Mouse (Mus musculus) gastrocnemius, adult 2 months (tissue): ENCODE data around the gene Cyb5d1. TPM values are rescaled to one million over a fixed set of nuclear protein-coding genes. Genes with fewer than 3 reads are reported as not detected.

Experiments used
- DNase-seq: peaks from one replicate; pipeline ENCODE4 v3.0.0; 2022
- H3K27ac ChIP-seq: fragments of 200-600 bp; 2 replicates; pipeline ENCODE4 v1.8.1; 2022; ENCODE audit warnings: mild to moderate bottlenecking
- H3K4me3 ChIP-seq: fragments of 200-600 bp; 2 replicates; pipeline ENCODE4 v1.8.1; 2022; ENCODE audit warnings: mild to moderate bottlenecking, moderate library complexity
- CTCF ChIP-seq: fragments of 200-600 bp; IDR thresholded peaks from 2 replicates; pipeline ENCODE4 v1.8.1; 2022; ENCODE audit warnings: antibody characterized with exemption, mild to moderate bottlenecking, moderate library complexity
- intact Hi-C: fragments of 180-260 bp; cut with DNase I; formaldehyde crosslinking; loops from one replicate; pipeline ENCODE4 v1.15.1; 2025
- total RNA-seq, 2 experiments: library from RNA; stranded (reverse); gene quantifications; 2 replicates each; pipeline ENCODE4 v1.2.3; 2021

Gene Cyb5d1
- total RNA-seq, 2 experiments from 2014 or later, result 34.9 to 36.0 TPM

DNA sequence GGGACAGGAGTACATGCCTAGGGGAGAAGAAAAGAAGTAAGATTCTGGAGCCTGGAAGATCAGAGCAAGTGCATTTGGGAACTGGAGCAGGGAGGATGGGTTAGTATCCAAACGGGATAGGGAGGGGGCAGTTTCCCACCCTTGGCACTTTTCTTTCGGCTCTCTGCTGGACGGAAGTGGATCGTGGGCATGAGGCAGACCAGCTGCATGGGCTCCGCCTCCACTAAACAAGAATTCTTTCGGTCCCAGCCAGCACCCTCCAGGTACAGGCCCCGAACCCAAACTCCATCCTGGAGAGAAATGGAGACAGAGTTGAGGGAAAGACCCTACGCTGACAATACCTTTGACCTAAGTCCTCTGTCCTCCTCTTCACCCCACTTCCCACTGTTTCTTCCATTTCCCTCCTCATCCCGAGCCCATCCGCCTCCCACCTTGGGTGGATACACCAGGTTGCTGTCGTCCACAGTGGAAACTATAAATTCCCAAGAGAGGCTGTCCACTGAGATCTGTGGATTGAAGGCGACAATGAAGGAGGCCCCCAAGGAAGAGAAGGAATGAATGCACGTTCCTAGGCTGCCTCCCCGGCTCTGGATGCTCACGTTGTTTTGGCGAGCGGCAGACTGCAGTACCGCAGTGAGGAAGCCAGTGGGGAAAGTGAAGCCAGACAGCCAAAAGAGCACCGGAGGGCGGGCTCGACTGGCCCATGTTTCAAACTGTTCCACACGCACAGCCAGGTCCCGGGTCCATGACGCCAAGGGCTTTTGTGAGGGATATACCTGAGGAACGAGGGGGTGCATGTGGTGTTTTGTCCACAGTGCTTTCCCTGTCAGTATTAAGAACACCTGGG is 25.9 kb upstream of the Cyb5d1 start:
- TF ChIP-seq CTCF, result no peak
- DNase-seq, result no peak
- H3K27ac ChIP-seq, result no peak overlapping the region; the same call in 1 of the 2 replicates
- intact Hi-C loops, result no loop called here
- no peak overlapping the region for H3K4me3 ChIP-seq

DNA sequence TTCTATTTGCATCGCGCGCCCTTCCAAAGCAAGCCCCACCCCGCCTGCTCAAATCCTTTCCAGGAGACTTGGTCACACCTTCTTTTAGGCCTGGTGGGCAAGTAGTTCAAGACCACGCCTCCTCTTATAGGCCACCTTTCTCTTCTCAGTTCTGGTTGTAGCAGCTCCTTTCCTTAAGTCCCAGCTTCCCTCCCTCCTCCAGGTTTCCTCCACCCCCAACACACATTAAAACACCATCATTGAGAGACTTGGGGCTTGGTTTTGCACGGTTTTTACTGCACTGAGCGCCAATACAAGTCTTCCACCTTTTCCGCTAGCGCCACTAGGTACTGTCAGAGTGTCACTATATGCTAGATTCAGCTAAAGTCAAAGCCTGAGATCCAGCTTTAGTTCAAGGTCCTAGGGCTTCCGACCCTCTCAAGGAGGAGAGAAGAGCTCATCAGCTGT is 25.1 kb upstream of the Cyb5d1 start:
- intact Hi-C loops, result no loop called here
- peak overlapping the region; percentile 94 for H3K27ac ChIP-seq
- no peak for TF ChIP-seq CTCF

DNA sequence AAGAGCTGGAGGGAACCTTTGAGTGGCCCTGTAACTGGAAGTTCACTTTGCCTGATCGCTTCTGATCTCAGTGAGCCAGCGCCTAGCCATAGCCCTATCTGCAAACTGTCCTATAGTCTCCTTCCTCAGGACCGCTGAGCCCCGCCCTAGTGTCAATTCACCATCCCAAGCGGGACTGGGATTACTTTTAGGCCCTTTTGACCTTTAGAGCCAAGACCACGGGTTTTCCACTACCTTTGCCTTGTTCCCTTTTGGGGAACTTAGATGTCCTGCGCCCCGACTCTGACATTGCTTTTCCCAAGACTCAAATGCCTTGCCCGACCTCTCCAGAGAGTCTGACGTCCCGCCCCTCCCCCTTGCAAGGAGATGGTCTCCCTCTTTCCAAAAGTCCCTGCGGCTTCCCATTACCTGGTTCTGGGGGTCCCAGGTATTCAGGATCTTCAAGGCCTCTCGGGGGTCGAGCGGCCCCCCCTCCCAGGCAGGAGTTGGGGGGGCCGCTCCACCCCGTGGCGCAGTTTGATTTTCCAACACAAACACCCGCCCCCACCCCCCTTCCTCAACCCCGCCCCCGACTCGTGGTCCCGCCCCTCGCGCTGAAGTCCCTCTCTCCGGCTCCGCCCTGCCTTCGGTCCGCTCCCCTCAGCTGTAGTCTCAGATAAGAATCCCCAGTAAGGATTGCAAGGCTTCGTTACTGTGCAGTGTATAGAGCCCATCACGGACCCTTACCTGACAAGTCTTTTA is 24.6 kb upstream of the Cyb5d1 start:
- Histone ChIP-seq H3K4me3 (peak overlapping the region; percentile 86), H3K27ac (peak overlapping the region; percentile 94)
- peak; percentile 77 for DNase-seq
- TF ChIP-seq CTCF, result no peak
- intact Hi-C loops, result loop anchor here (1.0 to 10.0 kb wide), 4 partner anchors 19 to 575 kb away; partner anchors contain the start of genes 9130213A22Rik, Gabarap, Hes7 and Phf23

More for the DNA sequence above, 25.1 kb upstream of the Cyb5d1 start:
- no peak for DNase-seq
- peak overlapping the region; percentile 86 for H3K4me3 ChIP-seq

DNA sequence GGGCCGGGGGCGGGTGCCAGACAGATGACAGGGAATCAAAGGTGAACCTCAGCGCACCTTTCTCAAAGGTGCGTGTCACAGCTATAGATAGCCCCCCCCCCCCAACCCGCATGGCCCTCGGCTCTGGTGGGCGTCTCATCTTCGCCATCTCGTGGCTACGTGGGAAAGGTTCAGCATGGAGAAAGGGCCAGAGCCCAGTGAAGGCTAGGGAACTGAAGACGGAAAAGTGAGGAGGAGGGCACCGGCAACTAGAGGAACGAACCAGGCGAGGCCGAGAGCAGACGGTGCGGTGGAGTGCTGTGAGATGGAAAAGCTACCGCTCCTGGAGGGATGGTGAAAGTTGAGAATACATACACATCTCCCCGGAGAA is 24.0 kb upstream of the Cyb5d1 start:
- peak; percentile 69 for TF ChIP-seq CTCF
- peak overlapping the region; percentile 94 for H3K27ac ChIP-seq
- intact Hi-C loops, result loop anchor here (1.0 to 10.0 kb wide), 4 partner anchors 18 to 575 kb away; partner anchors contain the start of genes 9130213A22Rik, Gabarap, Hes7 and Phf23
- DNase-seq, result peak; percentile 64
- peak overlapping the region; percentile 86 for H3K4me3 ChIP-seq

DNA sequence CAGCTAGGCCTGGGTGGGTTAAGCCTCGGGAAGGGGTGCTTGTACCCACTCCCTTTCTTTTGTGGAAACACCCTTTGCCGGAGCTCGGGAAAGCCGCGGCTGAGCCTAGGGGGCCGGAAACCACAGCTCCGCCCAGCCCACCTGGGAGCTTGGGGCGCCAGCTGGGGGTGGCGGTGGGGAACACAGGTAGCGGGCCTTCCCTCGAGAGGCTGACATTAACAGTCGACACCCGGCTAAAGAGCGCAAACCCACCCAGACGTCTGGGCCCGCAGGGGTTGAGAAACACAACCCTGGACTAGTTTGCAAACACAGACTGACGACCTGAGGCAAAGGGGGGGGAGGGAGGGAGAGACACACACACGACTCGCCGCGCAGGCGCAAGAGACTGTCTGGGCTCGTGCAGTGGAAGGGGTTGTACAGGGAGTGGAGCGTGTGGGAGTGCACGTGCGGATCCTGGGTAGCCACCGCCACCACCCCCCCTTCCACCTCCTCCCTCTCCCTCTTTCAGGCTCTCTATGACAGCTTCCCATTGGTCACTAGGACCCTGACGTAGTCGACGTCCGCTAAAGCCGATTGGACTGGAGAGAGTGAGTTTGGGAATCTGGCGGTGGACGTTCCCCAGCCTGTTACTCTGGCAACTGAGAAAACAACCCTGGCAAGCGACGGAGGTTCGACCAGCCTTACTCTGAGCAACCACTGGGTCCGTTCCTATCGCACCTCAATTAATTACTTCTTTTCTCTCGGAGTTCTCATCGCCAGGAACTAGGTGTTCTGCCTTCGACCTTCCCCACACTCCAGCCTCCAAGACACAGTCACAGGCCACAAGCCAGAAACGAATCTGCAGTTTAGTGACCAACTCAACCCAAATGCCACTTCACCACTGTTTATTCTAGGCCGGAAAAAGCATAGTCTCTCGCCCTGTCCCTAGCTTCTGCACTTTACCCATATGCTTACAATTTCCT is 23.3 kb upstream of the Cyb5d1 start:
- peak; percentile 95 for DNase-seq
- intact Hi-C loops, result loop anchor here (1.0 to 10.0 kb wide), 4 partner anchors 17 to 576 kb away; partner anchors contain the start of genes 9130213A22Rik, Gabarap, Hes7 and Phf23
- no peak for TF ChIP-seq CTCF
- Histone ChIP-seq H3K4me3 (peak overlapping the region; percentile 86), H3K27ac (peak overlapping the region; percentile 94)

DNA sequence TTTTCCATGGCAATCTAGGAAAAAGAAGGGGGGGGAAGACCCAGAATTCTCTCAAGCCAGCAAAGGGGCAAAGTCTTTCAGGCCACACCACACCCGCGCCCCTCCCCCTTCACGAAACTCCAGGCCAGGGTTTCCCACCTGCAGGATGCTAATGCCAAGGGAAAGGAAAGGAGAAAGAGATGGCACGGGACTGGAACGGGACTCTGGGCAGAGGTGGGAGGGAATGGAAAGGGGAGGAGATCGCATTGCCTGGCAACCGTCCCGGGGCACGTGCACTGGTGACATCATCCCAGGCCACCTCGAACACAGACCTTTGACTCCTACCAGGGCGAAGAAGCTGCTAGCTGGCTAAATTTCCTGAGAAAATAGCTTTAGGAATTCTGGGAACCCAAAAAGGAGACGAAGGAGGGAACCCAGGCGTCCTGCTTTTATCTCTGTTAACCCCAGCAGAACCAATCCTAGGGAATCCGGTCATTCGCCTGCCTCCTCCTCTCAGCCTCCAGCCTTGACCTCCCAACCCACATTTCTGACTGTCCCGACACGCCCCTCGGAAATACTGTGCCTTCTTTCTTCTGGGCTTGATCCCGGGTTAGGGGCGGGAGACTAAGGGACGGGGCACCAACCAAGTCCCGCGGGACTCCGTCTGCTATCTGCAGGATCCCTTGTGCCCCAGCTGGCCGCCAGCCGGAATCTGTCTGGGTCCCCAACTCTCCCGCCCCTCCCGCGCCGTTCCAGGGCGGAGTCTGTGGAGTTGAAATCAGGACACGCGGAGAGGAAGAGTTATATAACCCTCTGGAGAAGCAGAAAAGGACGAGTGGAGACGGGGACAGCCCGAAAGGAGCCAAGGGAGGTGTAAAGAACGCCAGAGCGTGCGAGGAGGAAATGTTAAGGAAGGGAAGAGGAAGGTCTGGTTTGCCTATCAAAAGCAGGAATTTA is 22.3 kb upstream of the Cyb5d1 start:
- intact Hi-C loops, result loop anchor here (5.0 to 10.0 kb wide), 3 partner anchors 295 to 577 kb away; partner anchors contain the start of genes 9130213A22Rik, Gabarap, Hes7 and Phf23
- peak; percentile 97 for DNase-seq
- H3K27ac ChIP-seq, result peak overlapping the region; percentile 94
- peak overlapping the region; percentile 86 for H3K4me3 ChIP-seq
- TF ChIP-seq CTCF, result no peak

DNA sequence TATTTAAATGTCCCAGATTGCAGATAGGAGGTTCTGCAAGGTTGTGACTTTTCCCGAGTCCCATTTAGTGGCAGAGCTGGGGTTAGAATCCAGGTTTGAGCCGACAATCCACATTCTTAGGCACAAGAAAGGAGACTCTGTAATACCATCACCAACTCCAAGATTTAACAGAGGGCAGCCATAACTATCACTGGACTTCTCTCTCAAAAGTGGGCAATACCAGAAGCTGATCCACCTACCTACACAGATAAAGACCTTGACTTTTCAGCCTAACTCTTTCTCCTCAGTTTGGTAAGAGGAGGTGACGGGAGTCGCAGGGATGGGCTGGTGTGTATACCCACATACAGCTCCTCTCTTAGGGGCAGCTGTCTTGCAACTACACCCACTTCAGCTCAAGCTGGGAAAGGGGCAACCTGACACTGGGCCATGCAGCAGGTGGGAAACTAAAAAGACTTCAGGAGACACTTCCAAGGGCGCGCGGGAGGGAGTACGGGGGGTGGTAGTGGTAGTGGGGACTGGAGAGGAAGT is 21.6 kb upstream of the Cyb5d1 start:
- intact Hi-C loops, result loop anchor here (5.0 to 10.0 kb wide), 3 partner anchors 295 to 578 kb away; partner anchors contain the start of genes 9130213A22Rik, Gabarap, Hes7 and Phf23
- TF ChIP-seq CTCF, result no peak
- no peak for DNase-seq
- Histone ChIP-seq H3K4me3 (peak overlapping the region; percentile 86), H3K27ac (peak overlapping the region; percentile 94)

DNA sequence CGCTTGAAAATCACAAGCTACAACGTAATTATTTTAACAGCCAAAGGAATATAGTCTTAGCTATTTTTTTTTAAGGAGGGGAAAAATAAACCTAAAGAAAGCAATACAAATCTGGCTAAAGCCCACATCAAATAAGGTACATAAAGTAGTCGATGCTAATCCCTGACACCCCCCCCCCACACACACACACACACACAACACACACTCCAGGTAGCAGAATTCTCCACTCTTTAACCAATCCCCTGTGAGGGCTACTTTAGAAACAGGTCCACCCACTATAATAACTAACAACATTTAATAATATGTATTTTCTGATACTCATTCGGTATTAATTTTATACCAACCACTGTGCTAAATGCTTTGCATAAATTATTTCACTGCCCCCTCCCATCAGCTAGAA is 21.1 kb upstream of the Cyb5d1 start:
- intact Hi-C loops, result loop anchor here (5.0 to 10.0 kb wide), 3 partner anchors 294 to 578 kb away; partner anchors contain the start of genes 9130213A22Rik, Gabarap, Hes7 and Phf23
- Histone ChIP-seq H3K27ac (peak overlapping the region; percentile 94), H3K4me3 (peak overlapping the region; percentile 86)

DNA sequence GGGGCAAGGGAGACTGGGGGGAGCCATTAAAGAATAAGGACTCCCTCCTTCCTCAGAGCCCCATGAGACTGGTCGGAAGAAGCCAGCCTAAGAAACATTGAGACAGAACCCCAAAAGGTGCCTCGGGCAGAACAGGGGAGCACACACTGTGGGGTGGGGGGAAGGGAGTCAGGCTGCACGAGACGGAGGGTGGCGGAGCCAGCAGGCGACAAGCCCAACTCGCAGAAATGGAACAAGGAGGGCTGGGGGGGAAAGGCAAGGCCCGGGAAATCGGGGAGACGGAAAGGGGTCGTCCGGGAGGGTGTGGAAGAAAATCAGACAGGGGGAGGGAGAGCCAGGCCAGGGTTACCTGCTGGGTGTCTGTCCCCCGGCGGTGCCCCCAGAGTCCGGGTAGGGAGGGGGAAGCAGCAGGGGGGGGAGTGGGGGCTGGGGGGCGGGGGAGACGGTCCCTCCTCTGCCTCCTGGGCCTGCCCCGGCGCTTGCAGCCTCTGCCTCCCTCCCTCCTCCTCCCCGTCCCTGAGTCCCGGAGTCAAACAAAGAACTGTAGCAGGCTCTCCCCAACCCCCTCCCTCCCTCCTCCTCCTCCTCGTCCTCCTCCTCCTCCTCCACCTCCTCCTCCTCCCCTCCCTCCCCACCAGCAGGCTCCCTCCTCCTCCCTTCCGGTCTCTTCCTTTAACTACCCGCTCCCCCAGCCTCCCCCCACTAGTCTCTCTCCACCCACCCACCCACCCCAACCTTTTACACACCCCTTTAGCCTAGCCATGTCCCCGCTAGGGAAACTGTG is 20.4 kb upstream of the Cyb5d1 start:
- intact Hi-C loops, result loop anchor here (5.0 to 10.0 kb wide), 3 partner anchors 294 to 579 kb away; partner anchors contain the start of genes 9130213A22Rik, Gabarap, Hes7 and Phf23
- no peak for TF ChIP-seq CTCF
- peak; percentile 76 for DNase-seq
- Histone ChIP-seq H3K27ac (peak overlapping the region; percentile 94), H3K4me3 (peak overlapping the region; percentile 86)

More for the DNA sequence above, 21.1 kb upstream of the Cyb5d1 start:
- DNase-seq, result no peak
- no peak for TF ChIP-seq CTCF

DNA sequence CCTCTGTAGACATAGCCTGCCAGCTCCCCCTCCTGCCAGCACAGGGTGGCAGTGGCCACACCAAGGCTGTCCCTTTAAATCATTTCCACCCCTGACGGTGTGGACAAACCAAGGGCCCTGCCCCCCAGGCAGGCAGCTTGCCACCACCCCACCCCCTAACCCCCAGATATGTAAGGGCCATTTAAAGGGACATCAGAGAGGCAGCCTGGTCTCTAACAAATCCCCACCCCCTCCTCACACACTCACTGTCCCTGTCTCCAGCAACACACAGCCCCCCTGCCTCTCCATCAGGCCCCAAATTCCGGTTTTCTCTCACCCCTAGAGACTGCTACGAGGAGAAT is 19.9 kb upstream of the Cyb5d1 start:
- peak; percentile 6; the same call in 1 of the 2 replicates for TF ChIP-seq CTCF
- intact Hi-C loops, result loop anchor here (5.0 to 10.0 kb wide), 3 partner anchors 293 to 580 kb away; partner anchors contain the start of genes 9130213A22Rik, Gabarap, Hes7 and Phf23
- H3K4me3 ChIP-seq, result peak overlapping the region; percentile 86

More for the DNA sequence above, 19.9 kb upstream of the Cyb5d1 start:
- H3K27ac ChIP-seq, result peak overlapping the region; percentile 94
- peak; percentile 93 for DNase-seq
